Mouse (Mus musculus) G1E (cell line): ENCODE data around the gene Erbb4.

Experiments
- CTCF ChIP-seq: IDR thresholded peaks from 2 replicates; pipeline ENCODE4 v1.5.1; 2012; ENCODE audit warnings: low read depth, low read length, inconsistent platforms, mixed read lengths
- GATA1 ChIP-seq: IDR thresholded peaks from 2 replicates; pipeline ENCODE4 v1.6.1; 2012; ENCODE audit warnings: borderline replicate concordance, low read length, inconsistent platforms, mixed read lengths
- GATA2 ChIP-seq: IDR thresholded peaks from 2 replicates; pipeline ENCODE4 v1.6.1; 2012; ENCODE audit warnings: low read depth, low read length, inconsistent platforms, borderline replicate concordance
- TAL1 ChIP-seq: conservative IDR thresholded peaks from 2 replicates; pipeline ENCODE4 v1.6.1; 2012; ENCODE audit warnings: low read depth, low read length, inconsistent platforms, mixed read lengths

GRCm38 (mm10) chr1:68859480-68859879, 248.4 kb downstream of the Erbb4 start:
- TF ChIP-seq CTCF (no peak), GATA1 (no peak), TAL1 (no peak), GATA2 (no peak)
